Mouse (Mus musculus) bone marrow, adult 2 months (tissue): Measurements from ENCODE around the gene Myrf.

ENCODE experiments used
- CTCF ChIP-seq: fragments of 200-500 bp; IDR thresholded peaks from 2 replicates; pipeline ENCODE4 v1.5.1; 2011; ENCODE audit warnings: low read length, control low read depth; ENCODE audit not compliant: control insufficient read depth, insufficient read depth
- POLR2A ChIP-seq: fragments of 200-500 bp; IDR thresholded peaks from 2 replicates; pipeline ENCODE4 v1.6.1; 2011; ENCODE audit warnings: low read depth, mild to moderate bottlenecking, control low read depth, low read length, borderline replicate concordance; ENCODE audit not compliant: control insufficient read depth

DNA sequence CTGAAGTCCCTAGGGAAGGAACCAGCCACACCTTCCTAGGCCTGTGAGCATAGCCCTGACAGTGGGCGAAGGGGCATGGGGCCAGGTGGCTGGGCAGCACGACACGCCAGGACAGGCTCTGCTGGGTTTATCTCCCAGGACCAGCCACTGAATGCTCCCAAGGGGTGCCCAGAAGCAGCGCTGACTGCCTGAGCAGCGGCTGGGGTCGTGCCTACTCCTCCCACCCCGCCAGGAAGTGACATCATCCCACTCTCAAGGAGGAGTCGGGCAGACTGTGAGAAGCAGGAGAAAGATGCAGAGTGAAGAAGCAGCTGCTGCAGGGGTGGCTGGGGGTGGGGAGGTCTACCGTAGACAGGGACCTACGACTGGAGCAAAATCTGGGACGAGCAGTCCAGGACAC lies 32.2 kb upstream of the Myrf start:
- TF ChIP-seq CTCF (no peak), POLR2A (no peak)
